Mouse (Mus musculus): ENCODE measurements around the gene Pclaf. TPM values are rescaled to one million over a fixed set of nuclear protein-coding genes. Genes with fewer than 3 reads are reported as not detected.

The Pclaf gene
- total RNA-seq, 2 experiments from 2014 or later = 59.8 to 79.5 TPM

Other genes with a start within 250 kb of the Pclaf start
- gene Oaz2, start 222.2 kb upstream of the Pclaf start, total RNA-seq (2014; fragmentation: Nextera tagmentation) = 22.1 and 23.4 TPM in 2 replicates
- gene Oaz2, start 222.2 kb upstream of the Pclaf start, total RNA-seq (2017) = 34.7 and 36.1 TPM in 2 replicates
- 25.5 and 31.8 TPM in 2 replicates for gene Zfp609, start 62.7 kb upstream of the Pclaf start, total RNA-seq (2014; fragmentation: Nextera tagmentation)
- 3.6 and 13.8 TPM in 2 replicates for gene Zfp609, start 62.7 kb upstream of the Pclaf start, total RNA-seq (2017)
- 13.0 and 14.6 TPM in 2 replicates for gene Trip4, start 18.6 kb downstream of the Pclaf start, total RNA-seq (2014; fragmentation: Nextera tagmentation)
- 25.9 and 26.6 TPM in 2 replicates for gene Trip4, start 18.6 kb downstream of the Pclaf start, total RNA-seq (2017)
- 25.0 and 29.1 TPM in 2 replicates for gene Csnk1g1, start 18.7 kb downstream of the Pclaf start, total RNA-seq (2014; fragmentation: Nextera tagmentation)
- 21.4 and 22.0 TPM in 2 replicates for gene Csnk1g1, start 18.7 kb downstream of the Pclaf start, total RNA-seq (2017)
- gene Ppib, start 170.0 kb downstream of the Pclaf start, total RNA-seq (2014; fragmentation: Nextera tagmentation) = 322 and 412 TPM in 2 replicates
- gene Ppib, start 170.0 kb downstream of the Pclaf start, total RNA-seq (2017) = 561 and 601 TPM in 2 replicates
- gene Snx22, start 179.5 kb downstream of the Pclaf start, total RNA-seq (2014; fragmentation: Nextera tagmentation) = 1.3 and 2.2 TPM in 2 replicates
- gene Snx22, start 179.5 kb downstream of the Pclaf start, total RNA-seq (2017) = 0.80 and 0.99 TPM in 2 replicates
- gene Snx1, start 236.3 kb downstream of the Pclaf start, total RNA-seq (2014; fragmentation: Nextera tagmentation) = 99.7 and 107 TPM in 2 replicates
- 114 and 128 TPM in 2 replicates for gene Snx1, start 236.3 kb downstream of the Pclaf start, total RNA-seq (2017)
- gene Ciao2a, start 236.4 kb downstream of the Pclaf start, total RNA-seq (2014; fragmentation: Nextera tagmentation) = 167 and 182 TPM in 2 replicates
- gene Ciao2a, start 236.4 kb downstream of the Pclaf start, total RNA-seq (2017) = 165 and 169 TPM in 2 replicates

Data from megakaryocyte-erythroid progenitor cell, adult 5-6 weeks (primary cell).